Mouse (Mus musculus) naive thymus-derived CD4-positive, alpha-beta T cell, adult 2 months (primary cell): ENCODE measurements around the gene Snw1.
"Not testable (repeated sequence)": the region's sequence is repeated elsewhere in the genome, so short reads cannot be mapped to it uniquely, and the experiment has no call there.

ENCODE experiments used
- DNase-seq: peaks from one replicate; pipeline ENCODE4 v3.0.0-alpha.2; 2011; ENCODE audit warnings: low read depth

Gene Snw1

GRCm38 (mm10) chr12:87471964-87472786 is at the start of gene Snw1:
Gene Snw1 (minus strand): TSS chr12:87472274.
- DNase-seq = peak; percentile 97

- DNase-seq = not testable (repeated sequence)
Observed at GRCm38 (mm10) chr12:87519616-87520015, 47.5 kb upstream of the Snw1 start.

GRCm38 (mm10) chr12:87514016-87514415 is 41.9 kb upstream of the Snw1 start, which contains the start of gene Gm8300:
Gene Gm8300 (plus strand): TSS chr12:87514316.
- DNase-seq = not testable (repeated sequence)

- not testable (repeated sequence) for DNase-seq
Observed at GRCm38 (mm10) chr12:87494421-87494820, 22.3 kb upstream of the Snw1 start, which contains the start of gene Gm5788. Gene Gm5788 (plus strand): TSS chr12:87494721.

GRCm38 (mm10) chr12:87488683-87489082 is 16.6 kb upstream of the Snw1 start:
- DNase-seq = not testable (repeated sequence)

GRCm38 (mm10) chr12:87482482-87482881 is 10.4 kb upstream of the Snw1 start:
- not testable (repeated sequence) for DNase-seq

- DNase-seq = no peak
Observed at GRCm38 (mm10) chr12:87474756-87475155, 2.7 kb upstream of the Snw1 start.

- DNase-seq = no peak
Observed at GRCm38 (mm10) chr12:87471421-87471963, 582 bp downstream of the Snw1 start.

- peak; percentile 18 for DNase-seq
Observed at GRCm38 (mm10) chr12:87470263-87471136, 1.6 kb downstream of the Snw1 start.

- DNase-seq = no peak
Observed at GRCm38 (mm10) chr12:87464678-87465297, 7.3 kb downstream of the Snw1 start.

- DNase-seq = no peak
Observed at GRCm38 (mm10) chr12:87449456-87449855, 22.6 kb downstream of the Snw1 start.

GRCm38 (mm10) chr12:87444211-87444610 is 27.9 kb downstream of the Snw1 start:
- peak; percentile 23 for DNase-seq

GRCm38 (mm10) chr12:87443700-87444122 is 28.4 kb downstream of the Snw1 start, which contains the start of the genes Slirp and Alkbh1:
Gene Slirp (plus strand): TSS chr12:87443896.
Gene Alkbh1 (minus strand): TSS chr12:87444017.
- DNase-seq = peak; percentile 92

- DNase-seq = no peak
Observed at GRCm38 (mm10) chr12:87443115-87443699, 28.9 kb downstream of the Snw1 start.

GRCm38 (mm10) chr12:87442177-87443114 is 29.6 kb downstream of the Snw1 start:
- peak; percentile 51 for DNase-seq

- no peak for DNase-seq
Observed at GRCm38 (mm10) chr12:87428885-87429284, 43.2 kb downstream of the Snw1 start.

- DNase-seq = no peak
Observed at GRCm38 (mm10) chr12:87428295-87428694, 43.8 kb downstream of the Snw1 start.

GRCm38 (mm10) chr12:87426354-87427031 is 45.6 kb downstream of the Snw1 start:
- DNase-seq = no peak

- DNase-seq = no peak
Observed at GRCm38 (mm10) chr12:87424516-87424915, 47.6 kb downstream of the Snw1 start.

GRCm38 (mm10) chr12:87423700-87424099 is 48.4 kb downstream of the Snw1 start:
- DNase-seq = no peak
